Mouse (Mus musculus) CH12.LX (cell line): ENCODE results near the gene Pttg1ip.

Experiments used
- CTCF ChIP-seq, 2 experiments: IDR thresholded peaks in 1 of 2; conservative IDR thresholded peaks in 1 of 2; 2 replicates each; pipeline ENCODE4 v1.5.1; 2011 to 2012; ENCODE audit warnings: low read depth in 2 of 2, low read length in 2 of 2, improper control_type of control experiment in 1 of 2, inconsistent platforms in 1 of 2, mild to moderate bottlenecking in 1 of 2, moderate library complexity in 1 of 2
- EP300 ChIP-seq: IDR thresholded peaks from 2 replicates; pipeline ENCODE4 v1.6.1; 2011; ENCODE audit warnings: low read length, improper control_type of control experiment
- MAFK ChIP-seq: IDR thresholded peaks from 2 replicates; pipeline ENCODE4 v1.6.1; 2011; ENCODE audit warnings: low read length, improper control_type of control experiment; ENCODE audit not compliant: insufficient replicate concordance
- MAX ChIP-seq: IDR thresholded peaks from 2 replicates; pipeline ENCODE4 v1.6.1; 2011; ENCODE audit warnings: low read length, improper control_type of control experiment
- MXI1 ChIP-seq: IDR thresholded peaks from 2 replicates; pipeline ENCODE4 v1.6.1; 2011; ENCODE audit warnings: mild to moderate bottlenecking, low read depth, low read length, improper control_type of control experiment
- NELFE ChIP-seq: IDR thresholded peaks from 2 replicates; pipeline ENCODE4 v1.6.1; 2011; ENCODE audit warnings: low read depth, low read length, improper control_type of control experiment
- POLR2A ChIP-seq: IDR thresholded peaks from 2 replicates; pipeline ENCODE4 v1.6.1; 2011; ENCODE audit warnings: low read depth, mild to moderate bottlenecking, improper control_type of control experiment, low read length
- RCOR1 ChIP-seq: conservative IDR thresholded peaks from 2 replicates; pipeline ENCODE4 v1.6.1; 2012; ENCODE audit warnings: low read depth, mild to moderate bottlenecking, inconsistent platforms, low read length, improper control_type of control experiment

DNA sequence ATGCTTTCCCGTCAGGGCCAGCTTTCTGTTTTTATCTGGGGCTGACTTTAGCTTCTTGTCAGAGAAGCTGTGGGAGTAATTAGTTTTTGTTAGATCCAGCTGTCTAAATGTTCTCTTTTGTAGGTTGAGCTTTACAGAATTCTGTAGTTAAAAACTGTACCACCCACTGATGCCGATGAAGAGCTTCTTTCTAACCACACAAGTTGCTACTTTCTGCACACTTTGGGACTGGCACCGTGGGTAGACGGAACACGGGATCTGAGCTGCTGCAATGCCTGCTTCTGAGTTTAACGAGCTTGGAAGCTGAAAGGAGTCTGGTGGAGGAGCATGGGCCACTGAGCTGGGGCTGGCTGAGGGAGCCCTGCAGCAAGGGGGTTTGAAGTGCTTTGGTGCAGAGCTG is 10.0 kb downstream of the Pttg1ip start:
- TF ChIP-seq POLR2A (no peak), NELFE (no peak), MAFK (no peak), MXI1 (no peak), CTCF (conservative IDR thresholded peaks at IDR 0.05 in 1 of 2, IDR thresholded peaks at IDR 0.05 in 1 of 2; ENCODE audit: low read depth in 2 of 2, low read length in 2 of 2) (no peak), MAX (no peak), EP300 (no peak), RCOR1 (no peak)
